Mouse (Mus musculus): ENCODE measurements at regions not wholly inside any gene's neighbourhood (a gene's known extent, or its start where the extent isn't known, plus 50 kb on each side); places are given as distances from the start of the nearest gene placed in this dataset.

DNA sequence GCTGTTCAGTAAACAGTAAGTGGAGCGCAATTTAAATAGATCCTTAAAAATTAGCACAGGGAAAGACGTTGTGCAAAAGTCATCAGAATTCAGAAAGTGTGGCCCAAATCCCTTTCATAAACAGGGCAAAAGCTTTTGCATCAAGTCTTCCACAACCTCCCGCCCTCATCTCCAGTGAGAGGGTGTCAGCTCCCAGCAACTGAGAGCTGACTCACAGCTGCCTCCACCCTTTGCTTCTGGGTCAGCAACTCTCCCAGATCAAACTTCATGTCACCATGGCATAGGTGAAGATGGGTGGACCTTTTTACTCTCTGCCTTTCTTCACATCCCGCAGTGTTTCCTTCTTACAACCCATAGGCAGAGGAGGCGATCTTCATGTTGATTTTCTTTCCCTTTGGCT is 768.0 kb downstream of the Gm826 start:
- no peak overlapping the region for H3K4me3 ChIP-seq (ENCODE audit: control insufficient read depth in 1 of 2, insufficient read depth in 1 of 2, low read depth in 2 of 2, low read length in 2 of 2)
- DNase-seq (ENCODE audit: low read depth, low spot score): no peak
- no peak for TF ChIP-seq GABPA (IDR thresholded peaks at IDR 0.05; ENCODE audit: low read depth, low read length)
- H3K27me3 ChIP-seq (ENCODE audit: control insufficient read depth in 1 of 2, insufficient read depth in 2 of 2, low read length in 2 of 2): no peaks in the 10 kb centered on the region
- H3K4me1 ChIP-seq (ENCODE audit: control insufficient read depth in 1 of 2, insufficient read depth in 2 of 2, low read length in 2 of 2): no peaks in the 10 kb centered on the region
- no peak overlapping the region for H3K27ac ChIP-seq (ENCODE audit: control insufficient read depth, low read depth, low read length)
- H3K36me3 ChIP-seq (ENCODE audit: control insufficient read depth in 1 of 2, insufficient read depth in 2 of 2, low read length in 2 of 2): no peaks in the 10 kb centered on the region
- no peaks in the 10 kb centered on the region for H3K79me2 ChIP-seq (ENCODE audit: control insufficient read depth, insufficient read depth, low read length, poor library complexity)
- H3K9me3 ChIP-seq (replicated peaks; ENCODE audit: insufficient read depth, low read length): no peaks in the 10 kb centered on the region; the same call in 1 of the 2 replicates
- H3K9ac ChIP-seq (ENCODE audit: control insufficient read depth, low read depth, low read length, poor library complexity, severe bottlenecking): no peak overlapping the region

DNA sequence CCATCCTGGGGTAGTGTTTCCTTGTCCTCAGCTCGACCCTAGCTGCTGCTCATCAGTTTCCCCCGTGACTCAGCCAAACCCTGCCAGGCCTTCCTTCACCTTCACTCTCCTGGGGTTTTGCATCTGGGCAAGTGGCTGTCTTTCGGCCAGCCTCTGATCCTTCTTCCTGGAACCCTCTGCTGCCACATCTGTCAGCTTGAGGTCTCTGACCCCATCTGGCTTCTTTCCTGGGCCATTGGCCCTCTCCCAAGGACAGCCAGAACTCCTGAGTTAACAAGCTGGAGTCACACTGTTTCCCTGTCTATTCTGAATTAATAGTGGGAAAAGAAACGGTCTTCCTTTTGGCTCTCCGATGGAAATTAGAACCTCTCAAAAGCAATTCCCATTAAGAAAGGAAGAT is 767.5 kb downstream of the Gm826 start:
- Histone ChIP-seq H3K27me3 (ENCODE audit: control insufficient read depth in 1 of 2, insufficient read depth in 2 of 2, low read length in 2 of 2) (no peaks in the 10 kb centered on the region), H3K9me3 (replicated peaks; ENCODE audit: insufficient read depth, low read length) (no peaks in the 10 kb centered on the region; the same call in 1 of the 2 replicates), H3K9ac (ENCODE audit: control insufficient read depth, low read depth, low read length, poor library complexity, severe bottlenecking) (no peak overlapping the region), H3K36me3 (ENCODE audit: control insufficient read depth in 1 of 2, insufficient read depth in 2 of 2, low read length in 2 of 2) (no peaks in the 10 kb centered on the region), H3K27ac (ENCODE audit: control insufficient read depth, low read depth, low read length) (no peak overlapping the region), H3K79me2 (ENCODE audit: control insufficient read depth, insufficient read depth, low read length, poor library complexity) (no peaks in the 10 kb centered on the region), H3K4me3 (ENCODE audit: control insufficient read depth in 1 of 2, insufficient read depth in 1 of 2, low read depth in 2 of 2, low read length in 2 of 2) (no peak overlapping the region), H3K4me1 (ENCODE audit: control insufficient read depth in 1 of 2, insufficient read depth in 2 of 2, low read length in 2 of 2) (no peaks in the 10 kb centered on the region)
- TF ChIP-seq SIN3A (IDR thresholded peaks at IDR 0.05; ENCODE audit: low read length) (no peak), ELF1 (IDR thresholded peaks at IDR 0.05; ENCODE audit: low read depth, low read length) (no peak), ZNF384 (IDR thresholded peaks at IDR 0.05; ENCODE audit: low read depth, low read length) (no peak), USF1 (IDR thresholded peaks at IDR 0.05; ENCODE audit: low read depth, low read length) (no peak), CHD2 (IDR thresholded peaks at IDR 0.05; ENCODE audit: low read length) (no peak), ZKSCAN1 (IDR thresholded peaks at IDR 0.05; ENCODE audit: low read depth, low read length) (no peak), TBP (IDR thresholded peaks at IDR 0.05; ENCODE audit: low read depth, low read length) (no peak), MYC (IDR thresholded peaks at IDR 0.05; ENCODE audit: low read depth, low read length) (no peak), POLR2A (IDR thresholded peaks at IDR 0.05; ENCODE audit: control insufficient read depth in 1 of 2, insufficient read depth in 1 of 2, low read depth in 1 of 2, low read length in 2 of 2, poor library complexity in 1 of 2) (no peak), MYB (IDR thresholded peaks at IDR 0.05; ENCODE audit: low read depth, low read length) (no peak)
- no peak for DNase-seq (ENCODE audit: low read depth, low spot score)

DNA sequence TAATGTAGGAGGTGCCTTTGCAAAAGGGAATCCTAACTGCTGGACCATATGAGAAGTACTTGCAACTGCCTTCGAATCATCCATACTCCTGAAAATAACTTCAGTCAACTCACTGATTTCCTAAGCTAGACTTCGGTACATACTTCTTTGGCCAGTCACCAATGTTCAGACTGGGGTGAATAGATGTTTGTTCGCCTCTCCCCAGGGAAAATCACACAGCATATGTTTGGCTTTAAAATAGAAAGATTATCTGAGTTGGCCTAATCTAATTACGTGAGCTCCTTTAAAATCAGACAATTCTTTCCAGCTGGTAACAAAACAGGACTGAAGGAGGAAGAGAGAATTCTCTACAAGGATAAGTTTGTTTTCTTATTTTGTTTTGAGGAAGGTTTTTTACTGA is 765.6 kb downstream of the Gm826 start:
- no peak for TF ChIP-seq POLR2AphosphoS2 (IDR thresholded peaks at IDR 0.05; ENCODE audit: low read length)
- TF ChIP-seq BHLHE40 (IDR thresholded peaks at IDR 0.05; ENCODE audit: borderline replicate concordance, low read depth, low read length): no peak
- TF ChIP-seq NRF1 (IDR thresholded peaks at IDR 0.05; ENCODE audit: insufficient read depth, low read depth, low read length, poor library complexity, severe bottlenecking): no peak
- no peak for TF ChIP-seq RCOR1 (IDR thresholded peaks at IDR 0.05; ENCODE audit: low read depth, low read length)
- TF ChIP-seq USF2 (IDR thresholded peaks at IDR 0.05; ENCODE audit: borderline replicate concordance in 1 of 2, insufficient read depth in 1 of 2, low read depth in 1 of 2, low read length in 2 of 2): no peak
- no peaks in the 10 kb centered on the region for H3K4me1 ChIP-seq (ENCODE audit: control insufficient read depth in 1 of 2, insufficient read depth in 2 of 2, low read length in 2 of 2)
- H3K27ac ChIP-seq (ENCODE audit: control insufficient read depth, low read depth, low read length): no peak overlapping the region
- H3K9me3 ChIP-seq (replicated peaks; ENCODE audit: insufficient read depth, low read length): no peaks in the 10 kb centered on the region; the same call in 1 of the 2 replicates
- H3K9ac ChIP-seq (ENCODE audit: control insufficient read depth, low read depth, low read length, poor library complexity, severe bottlenecking): no peak overlapping the region
- no peaks in the 10 kb centered on the region for H3K79me2 ChIP-seq (ENCODE audit: control insufficient read depth, insufficient read depth, low read length, poor library complexity)
- H3K4me3 ChIP-seq (ENCODE audit: control insufficient read depth in 1 of 2, insufficient read depth in 1 of 2, low read depth in 2 of 2, low read length in 2 of 2): no peak overlapping the region
- no peaks in the 10 kb centered on the region for H3K36me3 ChIP-seq (ENCODE audit: control insufficient read depth in 1 of 2, insufficient read depth in 2 of 2, low read length in 2 of 2)
- no peak for DNase-seq (ENCODE audit: low read depth, low spot score)
- no peaks in the 10 kb centered on the region for H3K27me3 ChIP-seq (ENCODE audit: control insufficient read depth in 1 of 2, insufficient read depth in 2 of 2, low read length in 2 of 2)
